Mouse (Mus musculus) thymus, adult 18-20 months (tissue): Measurements from ENCODE around the gene Fsip1.
"Not testable (repeated sequence)": the region's sequence is repeated elsewhere in the genome, so short reads cannot be mapped to it uniquely, and the experiment has no call there.

Experiments
- DNase-seq, 2 experiments: peaks; one replicate each; pipeline ENCODE4 v3.0.0; 2022; ENCODE audit warnings: mixed read lengths in 2 of 2

Gene Fsip1

GRCm38 (mm10) chr2:118256621-118257053 is at the start of gene Fsip1:
TSS of gene Fsip1 (minus strand) at chr2:118256966.
- DNase-seq: peak; percentile 62 to 83

GRCm38 (mm10) chr2:118306522-118306895 is 49.7 kb upstream of the Fsip1 start:
- DNase-seq: no peak

GRCm38 (mm10) chr2:118305827-118306521 is 49.2 kb upstream of the Fsip1 start:
- no peak for DNase-seq

- DNase-seq: no peak
Measured at GRCm38 (mm10) chr2:118303456-118303855, 46.7 kb upstream of the Fsip1 start.

GRCm38 (mm10) chr2:118301656-118302055 is 44.9 kb upstream of the Fsip1 start:
- no peak for DNase-seq

- no peak for DNase-seq
Measured at GRCm38 (mm10) chr2:118301041-118301545, 44.3 kb upstream of the Fsip1 start.

GRCm38 (mm10) chr2:118299981-118300380 is 43.2 kb upstream of the Fsip1 start:
- DNase-seq: no peak

GRCm38 (mm10) chr2:118298601-118299000 is 41.8 kb upstream of the Fsip1 start:
- DNase-seq: no peak

- no peak for DNase-seq
Measured at GRCm38 (mm10) chr2:118297966-118298365, 41.2 kb upstream of the Fsip1 start.

- DNase-seq: no peak
Measured at GRCm38 (mm10) chr2:118295505-118295904, 38.7 kb upstream of the Fsip1 start.

- DNase-seq: no peak
Measured at GRCm38 (mm10) chr2:118293583-118293982, 36.8 kb upstream of the Fsip1 start.

GRCm38 (mm10) chr2:118289066-118289460 is 32.3 kb upstream of the Fsip1 start:
- DNase-seq: not testable (repeated sequence)

- DNase-seq: no peak
Measured at GRCm38 (mm10) chr2:118288326-118289065, 31.7 kb upstream of the Fsip1 start.

- no peak for DNase-seq
Measured at GRCm38 (mm10) chr2:118287678-118288077, 30.9 kb upstream of the Fsip1 start.

GRCm38 (mm10) chr2:118282467-118282866 is 25.7 kb upstream of the Fsip1 start:
- no peak for DNase-seq

GRCm38 (mm10) chr2:118278249-118278648 is 21.5 kb upstream of the Fsip1 start:
- no peak for DNase-seq

GRCm38 (mm10) chr2:118271606-118272005 is 14.8 kb upstream of the Fsip1 start:
- no peak for DNase-seq

GRCm38 (mm10) chr2:118270213-118270612 is 13.4 kb upstream of the Fsip1 start:
- no peak for DNase-seq

- DNase-seq: no peak
Measured at GRCm38 (mm10) chr2:118263914-118264201, 7.1 kb upstream of the Fsip1 start.

GRCm38 (mm10) chr2:118263151-118263913 is 6.6 kb upstream of the Fsip1 start:
- DNase-seq: no peak

GRCm38 (mm10) chr2:118262673-118263072 is 5.9 kb upstream of the Fsip1 start:
- no peak for DNase-seq

- DNase-seq: no peak
Measured at GRCm38 (mm10) chr2:118259746-118260145, 3.0 kb upstream of the Fsip1 start.

GRCm38 (mm10) chr2:118257094-118257493 is 328 bp upstream of the Fsip1 start:
- DNase-seq: no peak

- DNase-seq: no peak
Measured at GRCm38 (mm10) chr2:118254516-118254915, 2.2 kb downstream of the Fsip1 start.
